Mouse (Mus musculus) CD8-positive naive resting alpha-beta T cell, adult 2 months (primary cell): ENCODE data around the gene Eif2b3.

Experiments
- DNase-seq, 2 experiments: peaks; one replicate each; pipeline ENCODE4 v3.0.0; 2022; ENCODE audit warnings: low read depth in 2 of 2, low spot score in 2 of 2

Gene Eif2b3

GRCm38 (mm10) chr4:117019206-117020134, at the start of gene Eif2b3:
TSS of gene Eif2b3 (plus strand) at chr4:117019402.
- DNase-seq: peak; percentile 86

GRCm38 (mm10) chr4:116976503-116976902, 42.7 kb upstream of the Eif2b3 start:
- no peak for DNase-seq

DNA sequence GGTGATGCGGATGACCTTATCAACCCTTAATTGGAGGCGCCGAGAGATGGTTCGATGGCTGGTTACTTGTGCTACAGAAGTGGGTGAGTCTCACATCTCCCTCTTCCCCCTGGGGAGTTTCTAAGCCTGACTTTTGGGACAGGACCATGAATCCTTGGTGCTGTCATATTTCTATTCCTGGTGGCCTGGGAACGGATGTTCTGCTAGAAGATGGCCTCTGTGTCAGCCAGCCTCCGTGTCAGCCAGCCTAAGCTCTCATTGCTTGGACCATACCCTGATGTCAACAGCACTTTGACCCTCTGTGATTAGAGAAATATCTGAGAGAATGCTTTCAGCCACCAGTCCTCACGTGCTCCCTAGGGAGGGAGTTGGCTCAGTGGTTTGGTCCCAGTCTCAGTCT, 33.5 kb upstream of the Eif2b3 start:
- no peak for DNase-seq

GRCm38 (mm10) chr4:116986400-116987121, 32.6 kb upstream of the Eif2b3 start:
- DNase-seq: peak; percentile 26 to 45

DNA sequence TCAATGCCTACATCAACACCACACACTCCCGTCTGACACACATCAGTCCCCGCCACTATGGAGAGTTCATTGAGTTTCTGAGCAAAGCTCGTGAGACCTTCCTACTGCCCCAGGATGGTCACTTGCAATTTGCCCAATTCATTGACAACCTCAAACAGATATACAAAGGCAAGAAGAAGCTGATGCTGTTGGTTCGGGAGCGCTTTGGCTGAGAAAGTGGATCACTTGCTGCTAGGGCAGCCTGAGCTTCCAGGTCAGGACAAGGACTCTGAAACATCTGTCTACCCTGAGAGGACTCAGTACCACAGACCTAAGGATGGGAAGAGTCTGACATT, 32.1 kb upstream of the Eif2b3 start:
- DNase-seq: no peak

GRCm38 (mm10) chr4:116989731-116990130, 29.5 kb upstream of the Eif2b3 start:
- no peak for DNase-seq

DNA sequence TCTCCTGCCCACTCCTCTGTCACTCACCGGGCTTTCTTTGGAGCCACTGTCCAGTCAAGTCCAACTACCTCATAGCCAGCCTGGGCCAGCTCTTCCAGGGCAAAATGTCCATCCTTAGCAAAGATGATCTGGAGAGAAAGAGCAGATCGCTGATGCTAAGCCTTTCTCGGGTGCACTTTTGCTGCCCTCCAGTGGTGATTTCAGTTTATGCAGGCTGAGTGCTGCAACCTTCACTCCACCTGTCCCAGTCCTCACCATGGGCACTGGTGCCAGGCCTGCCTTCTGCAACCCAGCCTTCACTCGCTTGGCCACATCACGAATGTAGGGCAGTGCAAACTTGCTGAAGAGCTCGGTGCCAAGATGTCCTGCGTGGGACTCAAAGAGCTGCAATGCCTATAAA, 27.8 kb upstream of the Eif2b3 start:
- DNase-seq: peak; percentile 63 to 80

- DNase-seq: peak; percentile 93 to 96
Measured at GRCm38 (mm10) chr4:116993672-116994621, 25.3 kb upstream of the Eif2b3 start, which contains the start of gene Urod. TSS of gene Urod (minus strand) at chr4:116994413.

- DNase-seq: peak; percentile 27 to 42
Measured at GRCm38 (mm10) chr4:116995131-116995797, 23.9 kb upstream of the Eif2b3 start, which contains the start of gene Hectd3. TSS of gene Hectd3 (plus strand) at chr4:116995317.

DNA sequence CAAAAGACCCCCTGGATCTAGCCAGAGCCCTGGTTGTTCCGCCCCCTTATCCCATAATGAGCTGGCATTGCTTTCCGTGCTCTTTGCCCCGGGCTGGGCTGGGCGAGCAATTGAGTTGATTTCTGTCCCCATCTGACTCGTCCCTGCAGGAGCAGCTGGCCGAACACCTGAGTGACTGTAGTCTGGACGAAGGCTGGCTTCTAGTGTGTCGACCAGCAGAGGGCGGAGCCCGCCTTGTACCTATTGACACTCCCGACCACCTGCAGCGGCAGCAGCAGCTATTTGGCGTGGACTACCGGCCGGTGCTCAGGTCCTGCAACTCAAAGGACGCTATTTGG, 23.4 kb upstream of the Eif2b3 start:
- no peak for DNase-seq

- DNase-seq: no peak
Measured at GRCm38 (mm10) chr4:116999513-117000154, 19.6 kb upstream of the Eif2b3 start.

DNA sequence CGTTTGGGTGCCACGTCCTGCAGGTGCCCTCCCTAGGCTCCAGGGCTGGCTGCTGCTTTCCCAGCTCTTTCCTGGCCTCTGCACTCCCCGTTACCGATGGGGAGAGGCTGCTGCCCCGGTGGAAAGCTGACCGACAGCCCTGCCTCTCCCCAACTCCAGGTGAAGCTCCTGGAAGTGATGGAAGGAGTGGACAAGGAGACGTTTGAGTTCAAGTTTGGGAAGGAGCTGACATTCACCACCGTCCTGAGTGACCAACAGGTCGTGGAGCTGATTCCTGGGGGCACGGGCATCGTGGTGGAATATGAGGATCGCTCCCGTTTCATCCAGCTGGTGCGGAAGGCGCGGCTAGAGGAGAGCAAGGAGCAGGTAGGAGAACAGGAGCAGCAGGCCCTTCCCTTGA, 17.2 kb upstream of the Eif2b3 start:
- no peak for DNase-seq

GRCm38 (mm10) chr4:117002543-117003521, 16.4 kb upstream of the Eif2b3 start:
- DNase-seq: no peak

DNA sequence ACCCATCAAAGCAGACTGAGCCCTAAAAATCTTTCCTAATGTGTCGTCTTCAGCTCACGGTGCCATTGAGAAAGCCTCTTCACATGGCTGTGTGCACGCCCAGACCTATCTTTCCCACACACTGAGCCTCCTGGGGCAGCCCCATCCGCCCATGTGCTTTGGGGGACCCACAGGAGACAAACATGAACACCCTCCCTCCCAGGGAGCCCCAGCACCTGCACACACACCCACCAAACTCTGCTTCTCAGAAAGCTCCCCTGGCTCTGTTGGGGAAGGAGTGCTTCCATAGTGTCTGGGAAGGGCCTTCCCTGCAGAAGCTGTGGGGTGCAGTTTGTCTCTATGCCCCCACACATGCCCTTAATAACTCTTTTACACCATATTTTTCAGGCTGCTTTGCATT, 14.6 kb upstream of the Eif2b3 start:
- no peak for DNase-seq

GRCm38 (mm10) chr4:117005611-117006400, 13.4 kb upstream of the Eif2b3 start:
- no peak for DNase-seq

DNA sequence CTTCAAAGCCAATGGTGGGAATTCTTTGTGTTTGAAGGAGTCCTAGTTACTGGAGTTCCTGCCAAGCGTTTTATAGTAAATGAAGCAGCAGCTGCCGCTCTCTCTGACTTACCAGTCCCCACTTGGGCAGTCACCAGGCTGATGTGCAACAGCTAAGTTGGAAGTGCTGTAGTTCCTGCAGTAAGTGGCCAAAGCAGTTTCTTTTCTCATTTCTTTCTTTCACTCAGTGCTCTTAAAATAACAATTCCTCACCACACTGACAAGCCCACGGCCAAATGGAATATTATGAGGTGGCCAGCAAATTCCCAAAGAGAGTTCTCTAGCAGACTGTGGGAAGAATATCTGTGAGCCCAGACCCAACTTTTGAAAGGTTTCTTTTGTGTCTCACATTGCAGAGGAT, 12.1 kb upstream of the Eif2b3 start:
- no peak for DNase-seq

GRCm38 (mm10) chr4:117010231-117010630, 9.0 kb upstream of the Eif2b3 start:
- no peak for DNase-seq

GRCm38 (mm10) chr4:117013596-117013995, 5.6 kb upstream of the Eif2b3 start:
- no peak for DNase-seq
